Mouse (Mus musculus): ENCODE measurements around the gene Pde11a.

DNA sequence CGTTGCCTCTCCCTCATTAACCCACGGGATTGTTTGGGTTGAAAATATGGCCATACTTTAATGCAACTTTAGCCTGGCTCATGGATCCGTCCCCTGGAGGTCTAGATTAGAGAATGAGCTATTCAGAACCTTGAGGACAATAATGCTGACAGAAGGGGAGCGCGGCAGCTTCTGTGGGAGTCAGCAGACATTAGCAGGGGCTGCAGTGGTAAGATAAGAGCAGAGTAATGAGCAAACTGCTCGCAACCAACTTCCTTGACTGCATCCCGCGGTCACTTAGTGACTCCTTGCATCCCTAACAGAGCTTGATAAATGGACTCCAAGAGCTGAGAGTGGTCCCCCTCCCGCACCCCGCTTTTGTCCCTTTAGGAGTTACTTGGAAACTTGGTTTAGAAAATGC lies 296.4 kb downstream of the Pde11a start:
- TF ChIP-seq ZNF384 (IDR thresholded peaks at IDR 0.05; ENCODE audit: low read depth, low read length): no peak
- no peak for TF ChIP-seq CHD2 (IDR thresholded peaks at IDR 0.05; ENCODE audit: low read depth, low read length)
- TF ChIP-seq HCFC1 (IDR thresholded peaks at IDR 0.05; ENCODE audit: borderline replicate concordance, insufficient read depth, low read length): no peak
